21 mouse cellular contexts compared by ENCODE assay signal in the genomic region with DNA sequence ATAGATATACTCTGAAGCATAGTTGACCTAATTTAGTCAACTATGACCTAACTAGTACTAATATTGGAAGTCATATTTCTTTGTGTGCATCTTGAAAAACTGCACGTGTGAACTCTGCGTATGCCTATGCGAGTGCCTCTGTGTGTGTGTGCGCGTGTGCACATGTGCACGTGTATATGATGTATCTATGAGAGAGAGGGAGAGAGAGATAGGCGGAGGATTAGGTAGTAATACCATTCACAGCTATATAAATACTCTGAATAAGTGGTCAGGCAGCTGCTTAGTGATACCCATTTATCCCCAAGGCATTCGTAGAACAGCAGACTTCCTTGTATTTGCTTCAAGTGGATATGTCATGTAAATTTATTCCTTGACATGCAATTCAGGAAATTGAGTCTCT.
DNase-seq lines count a peak whose midpoint lies in the region; ATAC-seq lines count a peak whose summit lies in the region.
"Had no signal": no experiment of that assay in that cellular context is flagged by ENCODE, and none has a peak within 500 bp of the region (broad histone marks: within the 10 kb centered on the region; RNA-seq: fewer than 3 reads in every experiment).

No protein-coding gene starts in this region.

- no peaks in the 10 kb centered on the region for H3K27me3 ChIP-seq in kidney, embryonic 15.5 days
- no peaks in the 10 kb centered on the region for H3K27me3 ChIP-seq in limb, embryonic 11.5 days (ENCODE audit: control insufficient read depth, insufficient read depth, low read length)
- no peaks in the 10 kb centered on the region for H3K27me3 ChIP-seq in limb, embryonic 10.5 days (ENCODE audit: low read depth, poor library complexity, severe bottlenecking)
- H3K27me3 ChIP-seq in limb, embryonic 13.5 days = peaks cover 19% of the 10 kb centered on the region
- H3K27me3 ChIP-seq: CH12.LX, Patski had no signal

- H3K4me3 ChIP-seq in kidney, embryonic 15.5 days (replicated peaks) = no peak overlapping the region
- H3K4me3 ChIP-seq in limb, embryonic 11.5 days (ENCODE audit: low read depth, low read length) = no peak overlapping the region
- no peak overlapping the region for H3K4me3 ChIP-seq in limb, embryonic 10.5 days
- no peak overlapping the region for H3K4me3 ChIP-seq in limb, embryonic 13.5 days

- no peak overlapping the region for H3K27ac ChIP-seq in kidney, embryonic 15.5 days
- no peak overlapping the region for H3K27ac ChIP-seq in limb, embryonic 11.5 days (replicated peaks; ENCODE audit: low read depth, low read length)
- H3K27ac ChIP-seq in limb, embryonic 10.5 days = no peak overlapping the region
- H3K27ac ChIP-seq in limb, embryonic 13.5 days = no peak overlapping the region

- no peak for DNase-seq in kidney, postnatal 25 days
- no peak for DNase-seq in limb, embryonic 11.5 days (ENCODE audit: low spot score)
- no peak for DNase-seq in limb, embryonic 10.5 days (ENCODE audit: low spot score)
- DNase-seq in gastrocnemius, postnatal 25 days = no peak
- DNase-seq: adrenal gland, adult 2 months; adrenal gland, adult 8-10 months; adrenal gland, postnatal 10 days; adrenal gland, postnatal 14 days; adrenal gland, postnatal 25 days; adrenal gland, postnatal 36 days; B cell, adult 2 months; cerebellum, adult 11 months; cerebellum, adult 11-12 months; cerebellum, adult 18-20 months had no signal

- no peak overlapping the region for H3K9ac ChIP-seq in kidney, embryonic 15.5 days
- no peak overlapping the region for H3K9ac ChIP-seq in limb, embryonic 11.5 days (ENCODE audit: low read length)
- no peak overlapping the region for H3K9ac ChIP-seq in limb, embryonic 13.5 days

- H3K36me3 ChIP-seq in kidney, embryonic 15.5 days = no peaks in the 10 kb centered on the region
- H3K36me3 ChIP-seq in limb, embryonic 11.5 days (ENCODE audit: control insufficient read depth, insufficient read depth, low read length) = no peaks in the 10 kb centered on the region
- H3K36me3 ChIP-seq in limb, embryonic 10.5 days = no peaks in the 10 kb centered on the region
- no peaks in the 10 kb centered on the region for H3K36me3 ChIP-seq in limb, embryonic 13.5 days
- H3K36me3 ChIP-seq: G1E had no signal

- no peak overlapping the region for H3K4me2 ChIP-seq in kidney, embryonic 15.5 days
- no peak overlapping the region for H3K4me2 ChIP-seq in limb, embryonic 11.5 days (ENCODE audit: low read depth, severe bottlenecking)
- H3K4me2 ChIP-seq in limb, embryonic 13.5 days (replicated peaks) = no peak overlapping the region

- H3K9me3 ChIP-seq in kidney, embryonic 15.5 days (replicated peaks) = no peaks in the 10 kb centered on the region
- no peaks in the 10 kb centered on the region for H3K9me3 ChIP-seq in limb, embryonic 11.5 days (ENCODE audit: control insufficient read depth, low read length)
- no peaks in the 10 kb centered on the region for H3K9me3 ChIP-seq in limb, embryonic 10.5 days (replicated peaks)
- no peaks in the 10 kb centered on the region for H3K9me3 ChIP-seq in limb, embryonic 13.5 days
- H3K9me3 ChIP-seq: G1E had no signal

- 87% methylated on average over 8 of the region's 8 CpGs for WGBS in kidney, embryonic 15.5 days
- 84% methylated on average over 8 of the region's 8 CpGs for WGBS in limb, embryonic 11.5 days
- 89% methylated on average over 8 of the region's 8 CpGs for WGBS in limb, embryonic 10.5 days
- 63% methylated on average over 8 of the region's 8 CpGs for whole genome bisulfite sequencing in limb, embryonic 13.5 days

- ATAC-seq in kidney, embryonic 15.5 days (replicated peaks; ENCODE audit: low FRiP score) = 0 out of 2 replicates have a peak, but pooled peaks have one; percentile 18
- ATAC-seq in limb, embryonic 11.5 days (ENCODE audit: insufficient number of reproducible peaks, low FRiP score, low TSS enrichment, low read depth) = peak; percentile 51; the same call in 1 of the 2 replicates
- ATAC-seq in limb, embryonic 13.5 days (ENCODE audit: low FRiP score, low read depth) = peak; percentile 51; the same call in 1 of the 2 replicates
- ATAC-seq: activated CD4-positive, CD25-positive, alpha-beta regulatory T cell, adult 4 months; CD4-positive, CD25-positive, alpha-beta regulatory T cell, adult 4 months; Patski had no signal

- no peaks in the 10 kb centered on the region for H3K4me1 ChIP-seq in kidney, embryonic 15.5 days
- H3K4me1 ChIP-seq in limb, embryonic 11.5 days (ENCODE audit: control insufficient read depth, insufficient read depth, low read length) = no peaks in the 10 kb centered on the region
- no peaks in the 10 kb centered on the region for H3K4me1 ChIP-seq in limb, embryonic 10.5 days
- H3K4me1 ChIP-seq in limb, embryonic 13.5 days = no peaks in the 10 kb centered on the region
